Mouse (Mus musculus) brain, embryonic 14.5 days (tissue): ENCODE data around the gene Atp6v0a2.

ENCODE experiments used
- CTCF ChIP-seq: fragments of 200-500 bp; IDR thresholded peaks from 2 replicates; pipeline ENCODE4 v1.5.1; 2012; ENCODE audit warnings: inconsistent platforms, mild to moderate bottlenecking, moderate library complexity, borderline replicate concordance; ENCODE audit not compliant: insufficient read depth, insufficient read length; ENCODE audit errors: extremely low read depth
- POLR2A ChIP-seq: fragments of 200-500 bp; IDR thresholded peaks from 2 replicates; pipeline ENCODE4 v1.6.1; 2012; ENCODE audit warnings: mild to moderate bottlenecking, inconsistent platforms, borderline replicate concordance; ENCODE audit not compliant: poor library complexity, insufficient read depth, insufficient read length, severe bottlenecking; ENCODE audit errors: extremely low read depth

DNA sequence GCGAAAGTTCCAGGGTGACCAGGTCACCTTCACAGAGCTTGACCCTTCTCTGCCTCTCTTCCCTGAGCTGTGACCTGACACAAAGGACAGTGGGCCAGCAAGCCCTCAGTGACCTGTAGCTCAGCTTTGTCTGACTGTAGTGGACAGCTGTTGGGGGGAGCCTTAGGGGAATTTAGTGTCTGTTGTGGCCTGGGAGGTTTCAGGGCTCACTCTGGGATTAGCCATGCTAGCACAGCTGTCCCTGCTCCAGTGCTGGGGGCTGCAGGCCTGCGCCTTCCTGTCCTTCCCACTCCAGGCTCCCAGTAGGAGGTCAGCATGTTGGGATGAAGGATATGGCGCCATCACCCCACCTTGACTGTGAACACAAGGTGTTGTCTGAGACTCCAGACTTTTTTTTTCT is 7.8 kb downstream of the Atp6v0a2 start:
- TF ChIP-seq POLR2A (no peak), CTCF (no peak)
